Mouse (Mus musculus): Measurements from ENCODE around the gene Gm3045. TPM values are rescaled to one million over a fixed set of nuclear protein-coding genes. Genes with fewer than 3 reads are reported as not detected.
A peak's percentile ranks its signal among the peaks of the same experiment; 100 is the strongest.

The Gm3045 gene
- not detected in 2 replicates for total RNA-seq (2021)
- long read RNA-seq, result 0 reads

DNA sequence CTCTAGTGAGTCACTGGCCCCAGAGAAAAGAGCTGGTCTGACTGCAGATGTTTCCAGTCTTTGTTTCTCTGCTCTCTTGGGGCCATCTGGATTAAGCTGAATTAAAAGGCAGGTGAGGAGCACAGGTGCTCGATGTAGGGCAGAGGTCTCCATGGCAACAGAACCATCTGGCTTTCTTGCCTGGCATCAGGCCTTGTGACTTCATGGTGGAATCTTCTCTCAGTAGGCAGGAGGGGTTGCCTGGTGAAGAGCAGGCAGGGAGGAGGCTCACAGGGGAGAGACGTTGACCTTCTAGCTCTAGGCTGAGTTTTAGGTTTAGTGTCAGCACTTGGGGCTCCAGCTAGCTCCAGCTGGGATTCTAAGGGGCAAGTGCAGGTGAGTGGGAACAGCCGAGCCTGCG lies at the start of gene Gm3045:
Gm3045 (plus strand) TSS at position 230 of the 400 bp plus-strand sequence.
- DNase-seq, result no peak

DNA sequence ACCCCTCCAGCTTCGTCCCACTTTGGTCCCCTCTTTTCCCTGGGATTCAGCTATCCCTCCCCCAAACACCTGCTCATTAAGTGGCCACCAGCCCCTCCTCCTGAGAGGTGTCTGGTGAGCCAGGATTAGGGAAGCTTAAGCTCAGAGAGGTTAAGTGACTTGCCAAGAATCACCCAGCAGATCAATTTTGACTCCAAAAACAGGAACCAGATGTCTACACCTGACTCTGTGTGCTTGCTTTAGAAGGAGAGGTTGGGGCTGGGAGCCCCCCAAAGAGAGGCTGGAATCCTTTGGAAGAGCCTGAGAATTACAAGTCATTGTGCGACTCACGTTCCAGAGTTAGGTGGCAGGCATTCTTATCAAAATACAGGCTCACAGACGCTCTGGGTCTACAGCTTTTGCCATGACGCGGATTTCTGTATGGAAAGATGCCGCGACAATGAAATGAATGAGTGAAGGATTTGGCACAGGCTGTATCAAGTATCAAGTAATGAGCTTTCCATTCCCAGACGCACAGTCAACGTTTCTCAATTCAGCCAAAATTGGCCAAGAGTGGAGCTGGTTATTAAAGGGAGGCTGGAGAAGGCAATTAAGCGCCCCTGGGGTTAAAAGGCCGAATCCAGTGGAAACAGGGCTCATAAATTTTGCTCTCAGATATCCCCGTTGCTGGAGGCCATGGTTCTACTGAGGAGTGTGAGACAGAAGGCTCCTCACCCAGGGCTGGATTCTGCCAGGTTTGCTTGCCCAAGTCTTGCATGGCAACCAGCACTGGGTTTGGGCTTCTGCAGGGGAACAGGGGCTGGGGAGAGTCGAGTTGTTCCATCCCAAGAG lies 45.3 kb upstream of the Gm3045 start:
- no peak for DNase-seq

DNA sequence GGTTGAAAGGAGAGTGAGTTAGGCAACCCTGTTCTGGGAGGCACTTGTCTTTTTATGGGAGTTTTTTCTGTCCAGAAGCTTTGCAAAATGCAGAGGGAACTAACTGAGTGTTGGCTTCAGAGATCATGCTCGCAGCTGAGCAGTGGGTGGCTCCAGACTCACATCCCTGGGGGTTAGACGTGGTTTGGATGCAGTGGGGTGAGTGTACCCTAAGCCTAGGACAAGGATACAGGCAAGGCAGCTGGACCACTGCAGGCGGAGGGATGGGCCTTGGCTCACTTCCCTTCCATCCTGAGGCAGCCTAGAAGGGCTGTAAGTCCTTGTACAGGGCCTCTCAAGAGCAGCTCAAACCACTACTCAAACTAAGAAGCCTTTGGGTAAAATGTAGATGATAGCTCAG lies 43.0 kb upstream of the Gm3045 start:
- DNase-seq, result no peak

- DNase-seq, result no peak
Observed at GRCm38 (mm10) chr13:56386411-56386810, 40.0 kb upstream of the Gm3045 start.

DNA sequence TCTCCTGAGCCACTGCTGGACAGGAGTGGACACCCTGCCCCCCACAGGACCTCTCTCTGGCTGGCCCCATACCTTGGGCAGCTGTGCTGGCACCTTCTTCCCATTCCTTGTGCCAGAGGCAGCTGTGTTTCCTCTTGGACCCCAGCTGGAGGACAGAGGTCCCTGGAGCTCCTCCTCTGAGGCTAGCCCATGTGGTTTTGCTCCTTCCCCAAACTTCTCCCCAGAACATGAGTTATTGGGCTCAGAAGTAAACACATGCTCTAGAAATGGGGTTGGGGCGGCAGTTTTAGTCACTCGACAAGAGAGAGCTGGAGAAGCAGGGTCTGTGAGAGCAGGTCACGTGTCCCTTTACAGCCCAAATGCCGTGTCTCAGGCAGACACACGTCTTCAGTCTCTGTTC lies 39.0 kb upstream of the Gm3045 start:
- no peak for DNase-seq

GRCm38 (mm10) chr13:56388042-56388441 lies 38.4 kb upstream of the Gm3045 start:
- no peak for DNase-seq

DNA sequence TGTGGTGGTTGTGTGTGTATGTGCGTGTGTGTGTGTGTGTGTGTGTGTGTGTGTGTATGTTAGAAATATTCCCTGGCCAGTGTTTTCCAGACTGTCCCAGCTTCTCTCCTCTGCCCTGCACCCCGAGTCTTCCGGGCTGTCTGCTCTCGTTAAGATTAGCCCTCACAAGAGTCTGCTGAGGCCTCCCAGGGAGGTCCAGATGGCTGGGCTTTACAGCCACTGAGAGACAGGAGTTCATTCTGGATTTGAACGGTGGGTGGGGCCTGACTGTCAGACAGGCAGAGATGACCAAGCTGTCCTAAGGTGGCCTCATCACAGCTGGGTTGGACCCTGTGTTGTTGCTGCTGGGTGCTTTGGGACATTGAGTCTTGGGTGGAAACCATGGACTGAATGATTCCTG lies 28.8 kb upstream of the Gm3045 start:
- no peak for DNase-seq

GRCm38 (mm10) chr13:56401186-56401585 lies 25.2 kb upstream of the Gm3045 start:
- DNase-seq, result no peak

DNA sequence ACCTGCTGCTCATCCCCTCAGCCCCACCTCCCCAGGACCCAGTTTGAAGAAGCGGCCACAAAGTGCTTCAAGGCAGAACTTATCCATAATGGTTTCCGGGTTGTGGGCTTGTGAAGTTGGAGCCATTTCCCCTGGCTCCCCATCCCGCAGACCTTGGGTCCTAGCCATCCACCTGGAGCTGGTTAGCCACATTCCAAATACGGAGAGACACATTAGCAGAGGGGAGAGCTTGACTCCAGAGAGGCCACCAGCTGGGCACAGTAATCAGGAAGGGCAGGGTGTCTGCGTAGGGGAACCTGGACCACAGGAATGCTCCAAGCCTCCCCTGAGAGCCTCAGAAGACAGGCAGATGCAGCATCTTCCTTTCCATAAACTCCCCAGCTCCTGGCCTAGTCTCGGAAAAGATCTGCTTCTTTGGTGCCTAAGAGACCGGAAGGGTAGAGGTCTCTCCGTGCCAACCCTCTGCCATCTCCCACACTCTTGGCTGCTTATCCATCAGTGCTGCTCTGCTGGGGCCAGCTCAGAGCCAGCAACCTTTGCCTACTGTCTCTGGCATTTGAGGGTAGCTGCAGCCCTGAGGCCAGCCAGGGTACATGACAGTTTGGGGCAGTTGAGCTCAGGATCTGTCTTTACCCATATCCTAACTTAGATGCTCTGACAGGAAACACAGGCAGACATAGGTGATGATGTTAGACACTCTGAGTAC lies 22.9 kb upstream of the Gm3045 start:
- no peak for DNase-seq

DNA sequence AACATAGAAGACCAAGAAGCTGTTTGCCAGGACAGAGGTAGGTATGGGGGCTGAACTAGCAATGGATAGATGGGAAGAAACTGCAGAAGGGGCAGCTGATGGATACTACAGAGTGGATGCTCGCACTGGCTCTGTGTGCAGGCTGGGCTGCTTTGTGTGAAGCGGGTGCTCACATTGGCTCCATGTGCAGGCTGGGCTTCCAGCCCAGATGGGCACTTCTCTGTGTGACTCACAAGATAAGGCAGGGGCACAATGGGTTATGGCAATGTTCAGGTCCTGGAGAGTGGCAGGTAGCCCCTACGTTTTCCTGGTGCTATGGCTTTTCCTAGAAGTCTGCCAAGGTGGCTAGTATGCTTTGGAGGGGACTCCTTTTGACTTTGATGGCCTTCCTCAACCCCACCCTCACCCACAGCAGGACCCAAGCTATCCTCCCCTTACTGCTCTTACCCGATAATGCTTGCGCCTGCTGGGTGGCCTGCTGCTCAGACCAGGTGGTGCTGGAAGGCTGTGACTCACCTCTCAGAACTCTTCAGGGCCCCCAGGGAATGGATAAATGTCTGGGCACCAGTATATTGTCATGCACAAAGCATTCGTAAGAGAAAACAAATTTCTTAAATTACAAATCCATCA lies 21.8 kb upstream of the Gm3045 start:
- DNase-seq, result no peak

- DNase-seq, result no peak
Observed at GRCm38 (mm10) chr13:56412286-56412873, 14.0 kb upstream of the Gm3045 start.

DNA sequence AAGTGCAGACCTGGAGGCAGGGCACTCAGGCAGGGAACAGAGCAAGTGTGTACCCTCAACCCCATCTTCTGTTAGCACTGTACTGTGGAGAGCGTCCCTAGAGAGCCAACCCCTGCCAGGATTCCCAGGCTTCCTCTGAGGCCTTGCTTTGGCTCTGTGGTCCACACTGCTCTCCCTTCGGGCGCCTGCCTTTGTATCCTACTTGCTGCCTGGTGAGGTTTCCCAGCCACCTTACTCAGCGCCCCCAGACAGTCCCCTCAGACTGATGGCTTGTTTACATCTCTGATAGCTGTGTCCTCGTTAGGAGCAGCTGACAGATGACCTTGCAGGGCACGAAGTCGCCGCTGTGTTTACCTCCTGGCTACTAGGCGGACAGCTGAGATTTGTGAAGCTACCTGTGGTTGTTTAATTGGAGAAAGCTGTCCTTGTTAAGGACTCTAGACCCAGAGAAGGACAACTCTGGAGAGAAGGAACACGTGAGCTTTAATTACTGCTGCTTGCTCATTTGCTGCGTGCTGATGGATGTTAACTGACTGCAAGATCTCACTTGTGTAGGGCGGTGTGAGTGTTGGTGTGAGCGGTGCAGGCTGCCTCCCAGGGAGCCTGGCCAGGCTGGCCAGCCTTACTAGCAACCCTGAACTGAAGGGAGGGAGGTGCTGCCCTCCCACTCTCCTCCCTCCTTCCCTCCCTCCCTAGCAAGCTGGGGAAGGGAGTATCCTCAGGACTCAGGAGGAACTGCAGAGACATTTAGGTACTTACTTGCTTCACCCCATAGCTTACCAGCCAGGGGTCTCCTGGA lies 7.5 kb upstream of the Gm3045 start:
- no peak for DNase-seq

GRCm38 (mm10) chr13:56419538-56419937 lies 6.9 kb upstream of the Gm3045 start:
- DNase-seq, result no peak

GRCm38 (mm10) chr13:56422072-56422723 lies 4.2 kb upstream of the Gm3045 start:
- peak; percentile 67 for DNase-seq

GRCm38 (mm10) chr13:56425931-56426330 lies 463 bp upstream of the Gm3045 start:
- no peak for DNase-seq

DNA sequence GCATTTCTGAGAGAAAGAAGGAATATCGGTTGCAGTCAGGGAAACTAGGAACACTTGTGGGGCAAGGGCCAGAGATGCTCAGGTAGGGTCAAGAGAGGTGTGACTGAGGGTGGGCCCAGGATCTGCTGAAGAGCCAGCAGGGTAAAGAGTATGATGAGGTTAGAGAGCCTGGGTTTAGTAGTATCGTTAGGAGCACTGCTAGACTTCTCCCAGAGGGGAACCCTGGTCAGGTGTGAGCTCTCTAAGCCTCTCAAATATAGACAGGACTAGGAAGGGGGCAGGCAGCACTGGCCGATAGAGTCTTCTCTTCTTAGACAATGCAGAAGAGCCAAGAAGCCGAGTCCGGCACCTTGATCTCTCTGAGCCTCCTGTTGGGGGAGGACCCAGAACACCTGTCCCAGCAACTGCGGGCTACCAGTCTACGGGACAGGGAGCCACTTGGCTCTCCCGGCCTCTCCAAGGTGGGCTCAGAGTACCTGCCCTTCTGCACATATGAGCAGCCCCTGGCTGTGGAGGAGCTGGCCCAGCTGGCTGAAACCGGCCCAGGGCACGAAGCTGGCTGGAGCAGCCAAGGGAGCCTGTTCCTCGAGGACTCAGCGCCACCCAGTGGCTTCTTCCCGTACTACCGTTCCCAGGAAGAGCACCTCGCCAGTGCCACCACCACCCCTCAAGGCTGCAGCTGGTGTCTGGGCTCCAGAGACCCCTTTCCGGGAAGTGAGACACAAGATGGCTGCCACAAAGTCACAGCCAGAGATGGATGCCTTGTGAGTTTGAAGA lies 2.5 kb downstream of the Gm3045 start:
- peak; percentile 74 for DNase-seq

- DNase-seq, result no peak
Observed at GRCm38 (mm10) chr13:56432496-56432895, 6.1 kb downstream of the Gm3045 start.

DNA sequence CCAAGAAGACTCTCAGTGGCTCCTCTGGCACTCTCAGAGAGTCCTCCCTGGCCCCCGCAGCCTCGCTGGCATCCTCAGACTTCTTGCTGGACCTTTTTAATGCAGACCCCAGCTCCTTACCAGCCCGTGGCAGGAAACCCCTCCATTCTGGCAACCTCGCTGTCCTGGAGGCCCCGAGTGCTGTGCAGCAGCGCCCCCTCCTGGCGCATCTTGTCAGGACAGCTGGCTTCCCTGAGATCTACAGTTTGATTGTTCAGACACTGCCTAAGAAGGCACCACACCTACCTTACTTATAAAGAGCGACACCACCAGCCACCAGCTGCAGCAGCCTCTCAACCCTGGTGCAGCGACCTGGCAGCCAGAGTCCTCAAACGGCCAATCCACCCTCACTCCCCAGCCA lies 7.1 kb downstream of the Gm3045 start:
- DNase-seq, result peak; percentile 59

- DNase-seq, result peak; percentile 44
Observed at GRCm38 (mm10) chr13:56434311-56434751, 7.9 kb downstream of the Gm3045 start.

DNA sequence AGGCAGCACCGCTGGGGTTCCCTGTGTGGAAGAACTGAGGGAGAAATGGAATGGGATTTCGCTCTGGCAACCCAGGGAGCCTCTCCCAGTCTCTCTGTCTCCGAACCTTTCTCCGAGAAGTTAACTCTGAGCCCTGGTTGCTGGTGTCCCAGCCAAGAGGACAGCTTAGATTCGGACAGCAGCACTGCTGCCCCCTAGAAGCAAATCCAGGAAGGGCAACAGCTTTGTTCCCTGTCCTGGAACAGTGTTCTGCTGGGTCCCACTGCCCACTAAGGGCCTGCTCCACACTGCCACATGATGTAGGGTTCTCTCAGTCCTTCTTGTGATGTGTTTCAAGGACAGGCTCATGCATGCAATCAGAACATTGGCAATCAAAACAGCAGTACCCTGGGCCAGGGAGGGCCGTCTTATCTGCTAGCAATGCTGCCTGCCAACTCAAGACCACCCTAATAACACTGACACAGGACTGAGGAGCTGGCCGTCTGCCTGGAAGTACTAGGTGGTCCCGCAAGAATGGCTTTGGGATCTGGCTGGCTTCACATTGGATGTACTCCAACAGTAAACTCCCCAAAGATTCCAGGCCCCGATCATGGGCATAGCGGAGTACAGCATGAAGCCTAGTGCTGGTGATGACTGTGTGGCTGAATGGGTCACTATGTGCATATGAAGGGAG lies 9.4 kb downstream of the Gm3045 start:
- no peak for DNase-seq
